Mouse (Mus musculus): ENCODE results near the gene Mmel1.

Mmel1 gene

GRCm38 (mm10) chr4:154908490-154908889 is 39.1 kb downstream of the Mmel1 start:
- no peak for DNase-seq

GRCm38 (mm10) chr4:154910606-154911522 is 41.5 kb downstream of the Mmel1 start:
- peak; percentile 44 to 47 for DNase-seq

GRCm38 (mm10) chr4:154911644-154912043 is 42.3 kb downstream of the Mmel1 start:
- DNase-seq, result no peak

- no peak for DNase-seq
Observed at GRCm38 (mm10) chr4:154913845-154914244, 44.5 kb downstream of the Mmel1 start.

GRCm38 (mm10) chr4:154914252-154914651 is 44.9 kb downstream of the Mmel1 start:
- DNase-seq, result no peak

GRCm38 (mm10) chr4:154914707-154915106 is 45.3 kb downstream of the Mmel1 start:
- no peak for DNase-seq

- DNase-seq, result no peak
Observed at GRCm38 (mm10) chr4:154915286-154915685, 45.9 kb downstream of the Mmel1 start.

GRCm38 (mm10) chr4:154916662-154917061 is 47.3 kb downstream of the Mmel1 start:
- DNase-seq, result no peak

GRCm38 (mm10) chr4:154922291-154922690 is 52.9 kb downstream of the Mmel1 start:
- no peak for DNase-seq

- DNase-seq, result no peak
Observed at GRCm38 (mm10) chr4:154922931-154923330, 53.5 kb downstream of the Mmel1 start.

- peak in 1 of 2 experiments; percentile 33 for DNase-seq
Observed at GRCm38 (mm10) chr4:154925413-154925812, 56.0 kb downstream of the Mmel1 start.

- no peak for DNase-seq
Observed at GRCm38 (mm10) chr4:154926969-154927898, 57.8 kb downstream of the Mmel1 start.

GRCm38 (mm10) chr4:154927899-154928337 is 58.5 kb downstream of the Mmel1 start:
- peak; percentile 65 to 76 for DNase-seq

- no peak for DNase-seq
Observed at GRCm38 (mm10) chr4:154928395-154929087, 59.2 kb downstream of the Mmel1 start, which contains the start of gene Tnfrsf14. Gene Tnfrsf14, minus strand, starts transcription at chr4:154928563.

- DNase-seq, result peak; percentile 53 to 55
Observed at GRCm38 (mm10) chr4:154929088-154929660, 59.8 kb downstream of the Mmel1 start.

GRCm38 (mm10) chr4:154933306-154933907 is 64.0 kb downstream of the Mmel1 start:
- DNase-seq, result no peak

GRCm38 (mm10) chr4:154934800-154935199 is 65.4 kb downstream of the Mmel1 start:
- no peak for DNase-seq

GRCm38 (mm10) chr4:154935788-154936187 is 66.4 kb downstream of the Mmel1 start:
- DNase-seq, result no peak

- no peak for DNase-seq
Observed at GRCm38 (mm10) chr4:154936542-154937255, 67.3 kb downstream of the Mmel1 start.

GRCm38 (mm10) chr4:154937746-154938145 is 68.4 kb downstream of the Mmel1 start:
- no peak for DNase-seq

GRCm38 (mm10) chr4:154940156-154940555 is 70.8 kb downstream of the Mmel1 start:
- no peak for DNase-seq
